Mouse (Mus musculus): ENCODE data around the gene Uqcrfs1.

Uqcrfs1 gene

DNA sequence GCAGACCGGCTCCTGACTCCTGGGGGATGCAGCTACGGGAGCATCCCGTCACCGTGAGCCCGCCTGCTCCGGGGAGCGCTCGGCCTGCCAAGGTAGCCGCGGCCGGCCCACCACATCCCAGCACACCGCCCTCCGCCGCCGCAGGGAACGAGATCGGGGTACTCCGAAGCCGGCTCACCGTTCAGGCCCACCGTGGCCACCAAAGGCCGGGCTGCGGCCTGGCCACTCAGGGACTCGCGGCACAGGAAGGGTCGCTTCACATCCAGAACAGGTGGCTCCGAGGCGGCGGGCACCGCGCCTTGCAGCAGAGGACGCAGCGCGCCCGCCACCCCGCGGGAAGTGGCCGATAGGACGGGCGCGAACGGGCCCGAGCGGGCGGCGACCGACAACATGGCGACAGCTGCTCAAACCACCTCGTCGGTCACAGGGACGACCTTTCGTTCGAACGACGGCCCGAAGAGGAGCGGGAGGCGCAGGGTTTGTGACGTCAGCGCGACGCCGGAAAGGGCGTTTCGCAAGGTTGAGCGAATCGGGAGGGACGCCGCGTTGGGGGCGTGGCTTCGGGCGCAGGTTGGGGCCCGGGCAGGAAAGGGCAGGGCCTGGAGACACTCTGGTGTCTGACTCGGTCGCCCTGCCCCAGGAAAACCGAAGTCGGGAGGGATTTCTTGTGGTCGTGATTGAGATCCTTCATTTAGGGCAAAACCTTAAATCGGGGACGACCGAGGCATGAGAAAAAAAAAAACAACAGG, at the start of gene Uqcrfs1:
Uqcrfs1 (minus strand) TSS at position 507 of the 749 bp plus-strand sequence.
- peak; percentile 98 for DNase-seq

DNA sequence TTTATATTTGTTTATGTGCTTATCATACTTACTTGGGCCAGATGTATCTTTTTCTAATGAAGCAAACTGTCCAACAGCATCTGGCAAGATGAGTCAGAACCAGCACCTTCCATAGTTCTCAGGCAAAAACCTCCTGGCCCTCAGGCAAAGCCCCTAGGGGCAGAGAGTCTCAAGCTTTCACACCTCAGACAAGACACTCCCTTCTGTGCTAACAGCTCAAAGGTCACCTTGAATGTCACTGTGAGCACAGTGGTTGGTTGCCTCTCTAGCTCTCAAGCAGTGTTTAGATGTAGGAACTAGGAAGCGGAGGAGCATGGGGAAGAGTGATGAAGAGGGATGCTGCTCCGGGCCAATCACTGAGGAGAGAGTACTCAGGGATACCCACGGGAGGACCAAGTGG, 40.6 kb upstream of the Uqcrfs1 start:
- no peak for DNase-seq

DNA sequence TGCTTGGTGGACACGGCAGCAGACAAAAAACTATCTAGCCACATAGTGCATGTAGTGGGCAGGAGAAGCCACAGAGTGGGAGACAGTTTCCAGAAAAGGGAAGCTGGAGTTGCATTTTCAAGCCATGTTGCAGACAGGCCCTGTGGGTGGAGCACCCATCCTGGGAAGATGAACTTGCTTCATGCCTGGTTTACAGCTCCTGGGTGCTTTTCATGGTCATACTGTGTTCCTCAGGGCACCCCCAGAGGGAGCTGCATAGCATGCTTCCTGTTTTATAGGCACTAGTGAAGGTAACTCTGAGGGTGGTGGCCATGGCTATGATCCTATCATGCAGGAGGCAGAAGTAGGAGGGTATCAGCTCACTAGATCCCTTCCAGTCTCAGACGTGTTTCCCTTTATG, 37.4 kb upstream of the Uqcrfs1 start:
- DNase-seq = no peak

DNA sequence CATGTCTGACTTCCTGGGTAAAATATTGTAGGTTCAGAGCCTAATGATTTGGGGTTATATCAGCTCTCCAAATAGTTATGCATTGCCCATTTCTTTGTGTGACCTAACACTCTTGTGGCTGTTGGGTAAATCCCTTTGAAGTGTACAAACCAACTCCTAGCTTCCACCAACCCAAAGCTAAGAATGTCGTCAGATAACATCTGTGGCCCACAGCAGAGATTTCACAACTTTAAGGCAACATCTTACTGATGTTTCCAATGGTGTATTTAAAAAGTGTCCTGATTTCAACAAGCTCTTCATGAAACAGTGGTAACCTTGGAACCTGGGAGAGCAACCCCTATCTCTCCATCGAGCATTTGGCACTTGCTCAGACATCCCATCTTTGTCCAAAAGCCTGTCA, 33.6 kb upstream of the Uqcrfs1 start:
- no peak for DNase-seq

DNA sequence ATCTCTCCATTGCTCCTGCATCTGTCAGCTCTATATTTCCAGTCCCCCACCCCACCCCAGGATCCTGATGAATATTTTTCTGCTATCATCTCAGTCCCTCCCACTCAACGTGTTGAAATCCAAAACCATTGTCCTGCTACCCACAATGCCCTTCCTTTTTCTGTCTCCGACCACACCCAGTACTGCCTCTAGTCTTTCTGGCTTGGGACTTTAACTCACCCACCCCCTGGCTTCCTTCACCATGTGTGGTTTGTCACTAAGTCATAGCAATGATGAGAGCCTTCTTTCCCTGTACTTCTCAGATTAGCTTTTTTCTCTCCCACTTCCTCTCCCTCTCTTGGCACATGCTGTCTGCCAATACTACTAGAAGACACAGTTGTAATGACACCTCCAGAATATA, 31.7 kb upstream of the Uqcrfs1 start:
- no peak for DNase-seq

DNA sequence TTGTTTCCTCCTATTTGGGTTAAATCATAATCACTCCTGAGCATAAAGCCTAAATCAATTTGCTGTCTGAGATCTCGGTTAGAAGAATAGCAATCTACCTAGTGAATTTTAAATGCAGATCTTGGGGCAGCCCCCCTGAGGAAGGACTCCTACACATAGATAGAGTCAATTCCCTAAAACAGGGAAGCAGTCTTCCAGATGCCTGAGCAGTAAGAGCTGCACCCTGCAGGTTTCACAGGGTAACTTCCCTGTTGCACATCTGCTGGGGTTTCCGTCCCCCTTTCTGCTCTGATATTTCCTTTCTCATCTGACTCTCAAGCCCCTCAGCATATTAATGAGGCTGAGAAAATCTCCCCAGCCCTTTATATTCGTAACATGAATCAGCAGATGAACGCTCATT, 27.8 kb upstream of the Uqcrfs1 start:
- DNase-seq = no peak

DNA sequence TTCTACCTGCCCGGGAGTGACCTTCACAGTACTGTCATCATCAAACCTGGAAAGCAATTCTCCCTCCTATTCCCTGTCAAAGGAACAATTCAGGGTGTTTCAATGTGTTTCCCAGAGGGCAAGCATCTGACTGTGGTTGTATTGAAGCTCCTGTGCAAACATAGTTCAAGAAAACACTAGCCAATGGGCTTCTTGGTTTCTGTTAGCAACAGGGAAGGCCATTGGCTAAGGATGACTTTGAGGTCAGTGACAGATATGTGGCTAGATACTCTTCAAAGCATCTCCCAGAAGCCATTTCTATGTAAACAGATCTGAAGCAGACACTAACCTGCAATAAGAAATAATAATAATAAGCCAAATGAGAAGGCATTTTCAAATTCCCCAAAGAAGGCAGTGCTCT, 25.0 kb upstream of the Uqcrfs1 start:
- no peak for DNase-seq

DNA sequence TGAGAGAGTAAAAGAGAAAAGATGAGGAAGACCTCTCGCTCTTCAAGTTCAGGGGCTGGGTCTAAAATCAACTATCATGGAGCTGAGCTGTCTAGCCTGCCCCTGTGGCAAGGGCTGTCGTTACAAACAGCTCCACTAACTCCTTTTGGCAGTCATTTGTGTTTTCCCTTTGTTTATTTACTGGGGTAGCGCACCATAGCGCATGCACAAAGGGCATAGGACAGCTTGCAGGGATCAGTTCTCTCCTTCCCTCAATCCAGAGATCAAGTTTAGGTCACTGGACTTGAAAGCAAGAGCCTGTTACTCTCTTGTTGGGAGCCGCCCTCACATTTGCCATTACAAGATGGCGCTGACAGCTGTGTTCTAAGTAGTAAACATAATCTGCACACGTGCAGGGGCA, 22.4 kb upstream of the Uqcrfs1 start:
- DNase-seq = no peak

DNA sequence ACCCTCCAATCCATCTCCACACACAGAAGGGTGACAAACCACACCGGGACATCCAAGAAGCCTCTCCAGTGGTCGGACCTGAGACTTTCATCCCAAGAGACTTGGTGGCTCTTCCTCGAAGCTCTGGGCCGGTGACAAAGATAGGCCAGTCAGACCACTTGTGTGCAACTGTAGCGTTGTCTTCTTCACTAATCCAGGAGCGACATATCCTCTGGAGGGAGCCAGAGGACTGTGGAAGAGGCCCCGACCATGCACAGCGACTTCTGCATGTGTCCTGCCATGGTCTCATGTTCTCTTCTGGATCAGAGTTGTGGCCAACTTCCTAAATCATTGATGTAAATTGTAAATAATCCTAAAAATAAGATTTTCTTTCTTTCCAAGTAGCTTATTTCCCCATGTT, 21.6 kb upstream of the Uqcrfs1 start:
- DNase-seq = peak; percentile 66

DNA sequence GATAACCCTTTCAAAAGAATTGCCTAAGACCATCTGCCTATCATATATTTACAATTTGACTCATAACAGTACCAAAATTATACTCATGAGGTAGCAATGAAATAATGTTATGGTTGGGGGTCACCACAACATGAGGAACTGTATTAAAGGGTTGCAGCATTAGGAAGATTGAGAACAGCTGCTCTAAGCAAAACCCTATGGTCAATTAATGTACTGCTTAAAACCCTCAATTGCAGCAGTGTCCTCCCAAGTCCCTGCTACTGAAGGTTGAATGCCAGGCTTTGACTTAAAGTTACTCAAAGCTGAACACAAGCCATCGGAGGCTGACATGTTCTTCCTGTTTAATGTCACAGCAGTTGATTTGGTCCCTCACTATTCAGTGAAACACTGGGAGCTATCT, 15.4 kb upstream of the Uqcrfs1 start:
- DNase-seq = no peak

DNA sequence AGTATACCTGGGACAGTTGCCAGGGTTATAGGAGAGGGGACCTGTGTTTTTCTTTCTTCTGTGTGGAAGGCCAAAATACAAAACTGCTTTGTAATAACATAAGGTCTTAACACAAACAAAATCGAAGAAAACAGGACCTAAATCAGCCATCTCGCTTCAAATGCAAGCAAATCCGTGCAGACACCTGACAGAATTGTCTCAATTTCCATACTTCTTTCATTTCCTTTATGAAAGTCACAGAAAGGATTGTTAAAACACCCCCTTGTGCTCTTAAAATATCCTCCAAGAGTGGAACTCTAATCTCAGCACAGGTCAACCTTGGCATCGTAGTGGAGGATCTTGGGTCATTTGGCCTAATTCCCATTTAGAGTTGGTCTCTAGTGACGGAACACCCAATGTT, 14.9 kb upstream of the Uqcrfs1 start:
- DNase-seq = no peak

DNA sequence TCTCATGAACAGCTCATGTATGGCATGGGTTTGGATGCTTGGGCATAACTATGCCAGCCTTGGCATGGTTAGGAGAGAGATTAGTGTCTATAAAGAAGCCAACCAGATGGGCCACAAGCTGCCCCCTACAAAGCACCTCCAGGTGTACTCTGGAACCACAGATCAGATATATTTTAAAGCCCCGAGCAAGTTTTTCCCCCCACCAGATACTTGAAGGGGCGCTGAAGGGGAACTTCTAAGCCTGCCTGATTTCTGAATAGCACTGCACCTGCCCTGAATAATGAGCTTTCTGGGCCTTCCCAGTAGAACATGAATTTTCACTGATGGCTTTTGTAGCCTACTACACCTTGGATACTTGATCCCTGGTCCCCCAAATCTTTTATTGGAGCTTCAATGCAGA, 12.6 kb upstream of the Uqcrfs1 start:
- no peak for DNase-seq

DNA sequence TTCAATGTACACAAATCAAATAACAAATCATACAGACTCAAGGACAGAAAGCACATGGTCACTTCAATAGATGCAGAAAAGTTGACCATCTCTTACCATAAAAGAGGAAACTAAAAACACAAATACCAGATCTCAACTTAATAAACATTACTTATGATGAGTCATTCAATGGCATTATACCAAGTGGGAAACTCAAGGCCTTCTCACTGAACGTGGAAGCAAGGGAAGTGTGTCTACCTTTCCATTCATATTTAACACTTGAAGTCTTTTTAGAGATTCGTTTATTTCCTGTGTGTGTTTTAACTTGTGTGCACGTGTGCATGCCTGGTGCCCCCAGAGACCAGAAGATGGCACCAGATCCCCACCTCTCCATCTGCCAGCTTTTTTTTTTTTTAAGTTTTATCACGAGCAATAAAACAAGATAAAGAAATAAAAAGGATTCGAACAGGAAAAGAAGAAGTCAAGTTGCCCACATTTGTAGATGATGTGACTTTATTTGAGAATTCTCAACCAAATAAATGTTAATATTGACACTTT, 8.0 kb upstream of the Uqcrfs1 start:
- no peak for DNase-seq

DNA sequence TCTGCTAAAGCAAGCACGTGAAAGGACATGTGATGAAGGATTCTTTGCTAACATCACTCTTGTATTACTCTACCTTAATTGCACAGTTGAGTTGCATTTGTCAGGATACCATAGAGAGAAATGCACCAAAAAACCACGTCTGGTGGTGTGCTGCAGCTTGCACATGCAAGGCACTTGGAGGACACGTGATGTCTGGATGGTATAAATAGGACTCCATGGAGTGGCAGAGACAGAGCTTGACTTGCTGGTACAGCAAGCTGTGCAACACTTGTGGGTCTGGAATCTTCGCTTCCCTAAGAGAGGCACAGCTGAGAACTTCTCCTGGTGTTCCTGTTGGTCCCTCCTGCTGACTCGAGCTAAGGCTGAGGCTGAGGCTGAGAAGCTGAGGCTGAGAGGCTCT, 4.2 kb upstream of the Uqcrfs1 start:
- DNase-seq = no peak

DNA sequence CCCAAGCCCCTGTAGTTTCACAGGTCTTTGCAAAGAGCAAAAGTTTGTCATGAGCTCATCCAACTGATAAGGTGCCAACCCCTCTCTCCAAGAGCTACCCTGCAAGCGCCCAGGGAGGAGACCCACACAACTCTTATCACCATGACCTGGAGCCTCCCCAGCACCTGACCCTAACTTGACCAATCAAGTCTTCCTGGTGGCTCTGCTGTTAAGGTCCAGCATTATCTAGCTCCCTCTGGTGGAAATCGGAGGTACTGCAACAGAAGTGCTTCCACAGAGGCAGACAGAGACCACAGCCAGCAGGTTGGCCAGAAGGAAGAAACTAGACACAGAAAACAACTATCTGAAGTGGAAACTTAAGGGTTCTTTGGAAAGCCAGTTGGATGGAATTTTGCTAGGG, 3.7 kb upstream of the Uqcrfs1 start:
- peak; percentile 78 for DNase-seq

DNA sequence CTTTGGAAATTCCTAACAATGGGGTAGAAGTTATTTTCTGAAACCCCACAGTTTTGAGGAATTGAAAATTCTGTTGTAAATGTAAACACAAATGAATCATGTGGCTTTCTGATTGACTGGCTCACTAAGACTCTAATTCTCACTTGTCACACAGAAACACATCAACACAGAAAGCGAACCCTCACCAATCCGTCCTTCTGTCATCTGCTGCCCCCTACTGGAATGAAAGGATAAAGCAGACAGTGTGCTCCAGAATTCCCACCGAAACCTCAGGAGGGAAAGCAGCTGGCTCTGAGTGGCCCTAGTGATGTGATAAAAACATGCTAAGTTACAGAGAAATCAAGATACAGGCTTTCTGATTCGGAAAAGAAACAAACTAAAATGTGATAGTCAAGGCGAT, 14.4 kb downstream of the Uqcrfs1 start:
- peak; percentile 70 for DNase-seq

DNA sequence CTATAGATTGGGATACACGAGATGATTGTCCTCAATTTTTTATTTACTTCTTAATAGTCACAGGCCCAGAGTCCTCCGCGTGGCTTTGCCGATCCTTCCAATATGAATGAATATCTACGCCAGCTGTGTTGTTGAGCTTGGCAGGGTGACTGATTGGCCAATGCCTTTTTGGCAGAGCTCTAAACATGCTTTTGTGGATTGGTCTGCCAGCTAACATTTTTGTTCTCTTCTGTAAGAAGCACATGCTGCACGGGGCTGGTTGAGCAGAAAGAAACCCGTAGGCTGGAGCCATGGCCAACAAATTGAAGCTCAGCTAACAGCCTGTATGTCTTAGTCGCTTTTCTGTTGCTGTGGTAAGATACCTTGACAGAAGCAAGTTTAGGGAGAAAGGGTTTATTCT, 20.2 kb downstream of the Uqcrfs1 start:
- no peak for DNase-seq

DNA sequence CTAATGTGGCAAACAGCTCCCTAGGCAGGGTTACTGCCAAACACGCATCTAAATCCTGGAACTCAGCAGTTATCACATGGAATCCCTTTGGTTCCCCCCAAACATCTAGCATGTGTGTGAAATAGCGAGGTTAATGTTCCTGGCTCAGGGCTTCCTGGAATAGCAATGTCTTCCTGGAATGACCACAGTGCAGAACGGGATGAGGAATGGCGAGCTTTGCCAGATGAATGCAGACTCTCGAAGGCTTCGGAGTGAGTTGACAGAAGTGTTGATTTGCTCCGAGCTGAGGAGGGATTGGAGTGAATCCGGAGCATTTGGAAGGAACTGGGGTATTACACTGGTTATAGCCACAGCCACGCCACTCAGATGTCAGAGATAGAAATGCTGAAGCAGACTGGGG, 21.2 kb downstream of the Uqcrfs1 start:
- no peak for DNase-seq

DNA sequence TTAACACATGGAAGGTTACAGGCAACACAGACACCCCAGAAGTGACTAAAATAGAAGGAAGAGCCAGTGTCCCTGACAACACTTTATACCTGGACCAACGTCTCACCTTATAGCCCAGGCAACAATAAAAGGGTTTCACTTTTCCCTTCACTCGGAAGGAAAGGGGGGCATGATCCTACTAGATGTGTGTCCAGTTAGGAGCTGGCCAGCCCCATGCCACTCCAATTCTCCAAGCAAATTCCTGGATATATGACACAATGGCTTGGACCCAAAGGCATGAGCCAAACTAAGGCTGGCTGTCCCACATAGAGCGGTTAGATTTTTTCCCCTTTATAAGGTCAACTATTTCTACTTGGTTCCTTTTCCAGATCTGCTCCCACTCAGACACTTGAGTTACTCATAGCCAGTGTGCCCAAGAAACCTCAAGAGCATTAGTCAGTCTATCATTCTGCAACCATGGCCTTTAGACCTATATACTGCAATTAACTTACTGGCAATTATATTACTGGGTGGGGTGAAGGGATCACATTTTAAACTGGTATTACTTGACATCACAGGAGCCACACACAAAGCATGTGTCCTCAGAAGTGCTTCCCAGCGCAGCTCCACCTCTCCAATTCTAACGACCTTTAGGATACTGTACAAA, 21.8 kb downstream of the Uqcrfs1 start:
- DNase-seq = no peak

DNA sequence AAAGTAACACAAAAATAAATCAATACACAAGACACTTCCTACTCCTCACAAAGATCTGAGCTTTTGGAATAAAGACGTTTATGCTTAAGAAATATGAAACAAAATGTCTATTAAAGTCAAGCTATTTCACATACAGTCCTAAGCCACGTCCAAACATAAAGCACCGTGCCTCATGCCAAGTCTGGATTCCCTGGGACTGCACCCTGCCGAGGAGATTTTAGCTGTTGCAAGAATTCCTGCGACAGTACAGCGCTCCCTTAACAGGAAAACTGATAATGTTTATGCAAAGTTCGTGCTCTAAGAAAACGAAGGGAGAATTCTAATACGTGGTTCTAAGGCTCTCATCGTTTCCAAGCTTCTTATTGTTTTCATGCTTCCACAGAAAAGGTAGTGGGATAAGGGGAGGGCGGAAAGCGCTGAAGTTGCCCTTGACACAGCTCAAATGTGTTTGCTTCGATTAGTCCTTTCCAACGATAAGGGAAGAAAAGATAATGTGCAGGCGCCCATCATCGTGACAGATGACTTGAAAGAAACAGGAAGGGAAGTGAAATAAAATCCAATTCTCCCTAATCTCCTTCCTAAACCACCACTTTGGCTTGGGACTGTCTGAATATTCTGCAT, 23.8 kb downstream of the Uqcrfs1 start:
- DNase-seq = no peak

DNA sequence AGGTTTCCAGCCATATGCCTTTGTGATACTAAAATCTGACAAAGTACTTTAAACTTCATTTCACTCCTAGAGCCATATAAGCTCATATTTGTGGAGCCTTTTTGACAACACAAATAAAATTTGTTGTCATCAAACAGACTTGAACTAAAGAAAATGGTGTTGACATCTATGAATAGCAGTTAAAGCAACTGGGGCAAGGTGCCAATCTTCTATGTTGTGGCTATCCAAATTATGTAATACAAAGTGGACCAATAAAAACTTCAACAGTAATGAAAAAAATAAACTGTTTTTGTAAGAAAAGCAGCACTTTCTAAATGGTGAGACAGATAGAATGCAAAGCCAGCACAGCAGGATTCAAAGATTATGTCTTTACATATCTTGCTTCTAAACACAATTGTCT, 27.0 kb downstream of the Uqcrfs1 start:
- DNase-seq = no peak

DNA sequence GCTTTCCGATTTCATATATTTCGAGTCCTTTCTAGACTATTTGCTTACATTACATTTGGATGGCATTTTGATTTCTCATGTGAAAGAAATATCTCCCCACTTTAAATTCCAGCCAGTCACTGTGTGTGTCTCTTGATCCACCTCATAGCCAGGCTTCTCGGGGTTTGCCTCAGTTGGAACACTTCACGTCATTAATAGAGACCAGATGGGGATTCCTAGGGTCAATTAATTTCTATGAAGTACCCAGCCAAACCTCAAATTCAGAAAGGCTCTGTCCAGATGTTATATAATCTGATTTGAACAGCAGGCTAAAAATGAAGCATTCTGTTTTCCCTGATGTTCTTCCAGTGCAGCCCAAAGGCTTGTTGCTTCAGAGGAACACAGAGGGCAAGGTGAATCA, 37.5 kb downstream of the Uqcrfs1 start:
- DNase-seq = no peak

DNA sequence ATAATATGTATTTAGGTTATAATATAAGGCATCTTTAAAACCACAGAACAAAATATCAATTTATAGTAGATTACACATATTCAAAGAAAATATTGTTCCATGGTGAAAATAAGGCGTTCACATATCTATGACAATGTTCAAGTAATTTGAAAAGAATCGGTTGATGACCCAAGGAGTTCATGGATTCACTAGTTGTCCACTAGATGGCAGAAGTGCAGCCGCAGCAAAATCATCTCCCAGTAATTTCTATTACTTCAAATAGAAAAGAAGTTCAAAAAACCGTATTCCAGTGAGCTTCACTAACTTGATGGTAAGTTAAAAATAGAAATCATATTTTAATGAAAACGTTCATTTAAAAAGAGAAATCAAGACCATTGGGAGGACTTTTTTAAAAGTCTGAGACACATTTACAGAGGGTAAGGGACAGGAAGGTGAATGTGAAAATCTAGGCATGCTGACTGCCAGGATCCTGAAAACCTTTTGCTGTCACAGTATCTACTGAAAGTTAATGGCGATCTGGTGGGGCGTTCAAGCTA, 43.2 kb downstream of the Uqcrfs1 start:
- peak; percentile 13 for DNase-seq

Measured in right cerebral cortex, adult 18-20 months (tissue).